Mouse (Mus musculus): ENCODE data around the gene Brd7. TPM values are rescaled to one million over a fixed set of nuclear protein-coding genes. Genes with fewer than 3 reads are reported as not detected.

Gene Brd7
- total RNA-seq, 2 experiments from 2014 or later: 63.4 to 68.8 TPM

GRCm38 (mm10) chr8:88310286-88310685, 51.7 kb downstream of the Brd7 start:
- no peak for DNase-seq (ENCODE audit: low spot score in 2 of 2)

GRCm38 (mm10) chr8:88309881-88310280, 52.1 kb downstream of the Brd7 start:
- no peak for DNase-seq (ENCODE audit: low spot score in 2 of 2)

GRCm38 (mm10) chr8:88309274-88309873, 52.6 kb downstream of the Brd7 start:
- no peak for DNase-seq (ENCODE audit: low spot score in 2 of 2)

- no peak for DNase-seq (ENCODE audit: low spot score in 2 of 2)
Measured at GRCm38 (mm10) chr8:88307736-88308135, 54.3 kb downstream of the Brd7 start.

- DNase-seq (ENCODE audit: low spot score in 2 of 2): no peak
Measured at GRCm38 (mm10) chr8:88306511-88306910, 55.5 kb downstream of the Brd7 start.

GRCm38 (mm10) chr8:88305814-88306213, 56.2 kb downstream of the Brd7 start:
- no peak for DNase-seq (ENCODE audit: low spot score in 2 of 2)

- DNase-seq (ENCODE audit: low spot score in 2 of 2): no peak
Measured at GRCm38 (mm10) chr8:88301589-88302437, 60.2 kb downstream of the Brd7 start.

GRCm38 (mm10) chr8:88299907-88300603, 61.9 kb downstream of the Brd7 start:
- no peak for DNase-seq (ENCODE audit: low spot score in 2 of 2)

GRCm38 (mm10) chr8:88298733-88299103, 63.3 kb downstream of the Brd7 start:
- no peak for DNase-seq (ENCODE audit: low spot score in 2 of 2)

GRCm38 (mm10) chr8:88297976-88298732, 63.8 kb downstream of the Brd7 start:
- DNase-seq (ENCODE audit: low spot score in 2 of 2): no peak

- DNase-seq (ENCODE audit: low spot score in 2 of 2): no peak
Measured at GRCm38 (mm10) chr8:88294977-88295376, 67.0 kb downstream of the Brd7 start.

GRCm38 (mm10) chr8:88293590-88294356, 68.2 kb downstream of the Brd7 start:
- no peak for DNase-seq (ENCODE audit: low spot score in 2 of 2)

GRCm38 (mm10) chr8:88292926-88293325, 69.1 kb downstream of the Brd7 start:
- no peak for DNase-seq (ENCODE audit: low spot score in 2 of 2)

- DNase-seq (ENCODE audit: low spot score in 2 of 2): no peak
Measured at GRCm38 (mm10) chr8:88291305-88291690, 70.7 kb downstream of the Brd7 start.

GRCm38 (mm10) chr8:88290326-88291304, 71.4 kb downstream of the Brd7 start:
- no peak for DNase-seq (ENCODE audit: low spot score in 2 of 2)

GRCm38 (mm10) chr8:88289901-88290300, 72.1 kb downstream of the Brd7 start:
- no peak for DNase-seq (ENCODE audit: low spot score in 2 of 2)

- no peak for DNase-seq (ENCODE audit: low spot score in 2 of 2)
Measured at GRCm38 (mm10) chr8:88288622-88289242, 73.3 kb downstream of the Brd7 start.

GRCm38 (mm10) chr8:88286421-88286960, 75.5 kb downstream of the Brd7 start:
- DNase-seq (ENCODE audit: low spot score in 2 of 2): no peak
